Mouse (Mus musculus) erythroblast, adult 5-6 weeks (primary cell): ENCODE data around the gene Sh2b2. TPM values are rescaled to one million over a fixed set of nuclear protein-coding genes. Genes with fewer than 3 reads are reported as not detected.

Experiments used
- ATAC-seq: replicated peaks from 2 replicates; pipeline ENCODE4 v1.8.0; 2016; ENCODE audit warnings: moderate number of reproducible peaks, mild to moderate bottlenecking, moderate TSS enrichment, inconsistent platforms; ENCODE audit not compliant: poor library complexity, low FRiP score, severe bottlenecking
- total RNA-seq, 2 experiments: library from RNA; stranded (forward) in 1 of 2; stranded (reverse) in 1 of 2; fragments of 150-400 nt in 1 of 2; fragments of 200-764, 138-1000 nt in 1 of 2; gene quantifications; 2 replicates each; pipeline versions ENCODE4 v1.2.3 to v1.2.4; 2015 to 2017; ENCODE audit warnings: low replicate concordance in 2 of 2

Gene Sh2b2
- 1.5 and 3.8 TPM in 2 replicates for total RNA-seq (2015; ENCODE audit: low replicate concordance)
- total RNA-seq (2017; ENCODE audit: low replicate concordance): 1.8 and 5.0 TPM in 2 replicates

DNA sequence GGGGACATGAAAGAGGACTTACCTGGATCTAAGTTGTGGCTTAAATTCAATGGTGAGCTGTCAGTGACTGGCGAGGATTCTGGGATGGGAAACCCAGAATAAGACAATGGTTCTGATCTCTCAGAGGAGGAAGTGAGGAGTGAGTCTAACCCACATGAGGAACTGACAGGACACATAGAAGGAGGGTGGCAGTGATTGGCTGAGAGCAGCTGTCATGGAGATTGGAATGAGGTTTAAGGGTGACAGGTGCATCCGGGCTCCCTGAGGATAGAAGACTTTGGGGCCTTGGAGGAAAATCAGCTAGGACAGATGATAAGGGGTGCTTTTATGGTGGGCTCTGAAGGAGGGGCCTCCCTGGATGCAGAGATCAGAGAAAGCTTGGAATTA, at the start of gene Sh2b2:
Gene Sh2b2 (minus strand): TSS at position 105 of the 387 bp plus-strand sequence.
- no peak for ATAC-seq

DNA sequence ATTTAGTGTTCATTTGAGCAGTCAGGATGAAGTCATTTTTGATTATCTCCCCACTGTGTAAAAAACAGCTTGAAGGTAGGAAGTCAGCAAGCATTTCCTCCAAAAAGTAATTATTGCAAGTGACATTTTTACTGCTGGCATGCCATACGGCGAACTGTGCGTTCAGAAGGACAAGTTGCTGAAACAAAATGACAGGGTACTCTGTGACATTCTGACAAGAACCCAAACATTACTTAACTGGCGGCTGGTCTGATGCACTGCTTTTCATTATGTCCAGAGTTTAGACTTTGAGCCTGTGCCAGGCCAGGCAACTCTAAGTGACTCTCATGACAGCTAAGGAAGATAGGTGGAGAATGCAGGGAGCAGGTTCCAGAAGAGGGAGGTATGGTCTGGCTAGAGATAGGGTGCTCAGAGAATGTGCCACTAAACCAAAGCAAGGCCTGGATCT, 46.6 kb upstream of the Sh2b2 start:
- no peak for ATAC-seq

DNA sequence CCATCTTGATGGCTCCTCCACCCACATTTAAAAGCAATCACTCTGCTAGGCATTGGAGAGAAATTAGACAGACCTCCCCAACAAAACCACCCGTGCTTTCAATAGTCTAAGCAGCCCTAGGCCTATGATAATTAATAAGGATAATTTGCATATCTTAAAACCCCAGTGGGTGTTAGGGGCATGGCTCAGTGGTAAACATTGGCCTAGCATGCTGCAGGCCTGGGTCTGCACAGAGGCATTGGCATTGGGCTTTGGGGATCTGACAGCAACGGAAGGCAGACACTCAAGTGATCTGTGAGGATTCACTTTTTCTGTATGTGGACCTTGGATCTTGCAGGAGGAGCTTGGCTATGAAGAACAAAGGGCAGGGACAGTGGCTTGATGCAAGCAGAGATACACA, 46.0 kb upstream of the Sh2b2 start:
- ATAC-seq: no peak

DNA sequence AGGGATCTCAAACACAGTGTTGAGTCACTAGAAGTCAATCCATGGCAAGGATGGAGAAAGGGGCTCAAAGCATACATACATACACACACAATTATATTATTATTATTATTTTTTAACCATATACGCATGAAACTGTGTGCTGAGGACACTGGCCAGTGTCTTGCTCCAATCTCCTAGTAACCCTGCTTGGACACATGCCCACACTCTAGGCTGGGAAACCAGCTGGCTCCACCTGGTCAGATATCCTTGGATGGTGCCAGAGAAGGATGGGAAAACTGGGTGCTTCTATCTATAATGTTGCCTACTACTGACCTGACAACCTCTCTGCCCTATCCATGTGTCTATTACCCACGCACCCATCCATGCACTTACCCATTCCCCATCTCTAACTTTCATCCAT, 45.2 kb upstream of the Sh2b2 start:
- no peak for ATAC-seq

DNA sequence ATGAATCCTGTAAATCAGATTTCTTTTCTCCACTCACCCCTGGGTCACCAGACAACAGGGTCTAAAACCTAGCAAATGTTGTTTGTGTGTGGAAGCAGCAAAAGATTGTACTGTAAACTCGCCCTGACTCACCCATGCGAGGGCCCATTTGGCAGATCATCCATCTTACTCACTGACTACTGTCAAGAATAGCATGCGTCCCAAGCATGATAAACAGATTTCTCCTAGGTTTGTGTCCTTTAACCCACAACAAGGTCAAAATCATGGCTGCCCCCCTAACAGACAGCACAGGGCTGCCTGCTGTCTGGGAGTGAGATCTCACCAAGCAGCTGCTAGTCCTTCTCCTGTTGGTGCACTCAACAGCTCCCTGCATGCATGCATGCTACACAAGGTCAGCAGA, 43.4 kb upstream of the Sh2b2 start:
- no peak for ATAC-seq

DNA sequence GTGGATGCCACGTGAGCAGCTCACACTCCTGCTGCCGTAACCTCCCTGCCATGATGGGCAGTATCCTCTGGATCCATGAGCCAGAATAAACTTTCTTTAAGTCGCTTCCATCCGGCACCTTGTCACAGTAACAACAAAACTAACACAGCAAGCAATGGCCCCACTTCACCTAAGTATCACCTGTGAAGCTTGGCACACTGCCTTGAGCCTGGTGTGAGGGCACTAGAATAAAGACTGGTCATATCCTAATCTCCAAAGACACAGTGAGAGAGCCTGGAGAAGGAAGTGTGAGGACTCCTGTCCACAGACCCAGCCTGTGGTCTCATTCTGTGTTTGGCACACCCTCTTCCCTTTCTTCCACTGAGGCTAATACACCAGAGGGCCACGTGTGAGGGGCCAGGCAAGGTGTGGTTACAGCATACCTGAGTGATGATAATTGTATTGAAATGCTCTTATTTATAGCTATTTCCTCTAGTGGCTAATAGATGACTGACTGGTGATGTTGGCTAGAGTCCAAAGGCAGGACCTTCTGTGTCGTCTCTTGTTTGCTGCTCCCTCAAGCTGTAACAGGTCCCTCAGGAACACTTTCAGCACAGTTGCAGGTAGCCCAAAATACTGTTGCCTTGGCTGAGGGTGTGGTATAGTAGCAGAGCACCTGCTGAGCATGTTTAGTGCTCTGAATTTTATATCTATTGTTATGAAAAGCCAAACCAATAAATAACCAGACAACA, 42.2 kb upstream of the Sh2b2 start:
- ATAC-seq: no peak

DNA sequence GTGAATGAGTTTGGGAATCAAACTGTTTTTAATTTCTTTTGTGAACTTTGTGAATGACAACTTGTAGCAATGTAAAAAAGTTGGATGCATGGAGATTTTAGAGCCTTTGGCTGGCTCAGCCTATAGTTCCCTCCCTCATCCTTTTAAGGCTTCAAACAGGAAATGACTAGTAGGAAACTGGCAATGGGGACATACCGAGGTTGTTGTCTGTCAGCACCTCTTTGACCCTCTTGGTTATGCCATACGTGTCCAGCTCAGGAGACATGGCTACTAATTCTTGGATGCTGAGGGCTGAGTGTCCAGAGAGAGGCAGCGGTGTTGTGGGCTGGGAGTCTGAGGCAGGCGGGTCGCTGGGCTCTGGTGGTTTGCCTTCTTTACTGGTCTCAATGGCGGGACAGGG, 40.2 kb upstream of the Sh2b2 start:
- ATAC-seq: no peak

DNA sequence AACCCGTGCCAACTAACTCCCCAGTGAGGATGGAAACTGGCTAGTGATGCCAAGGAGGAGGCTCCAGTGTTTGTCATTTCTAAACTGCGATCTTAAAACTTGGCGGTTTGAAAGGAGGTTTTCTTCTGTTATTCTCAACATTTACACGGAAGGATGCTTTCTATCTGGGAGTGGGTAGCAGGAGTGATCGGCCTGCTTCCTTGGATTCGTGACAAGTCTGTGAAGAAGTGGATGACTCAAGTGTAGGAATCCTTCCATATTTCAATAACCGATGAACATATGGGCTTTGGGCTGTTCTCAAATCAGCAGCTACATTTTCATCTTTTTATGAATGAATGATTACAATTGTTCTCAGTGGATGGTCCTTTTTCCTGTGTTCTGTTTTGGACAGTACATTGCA, 38.8 kb upstream of the Sh2b2 start:
- ATAC-seq: no peak

DNA sequence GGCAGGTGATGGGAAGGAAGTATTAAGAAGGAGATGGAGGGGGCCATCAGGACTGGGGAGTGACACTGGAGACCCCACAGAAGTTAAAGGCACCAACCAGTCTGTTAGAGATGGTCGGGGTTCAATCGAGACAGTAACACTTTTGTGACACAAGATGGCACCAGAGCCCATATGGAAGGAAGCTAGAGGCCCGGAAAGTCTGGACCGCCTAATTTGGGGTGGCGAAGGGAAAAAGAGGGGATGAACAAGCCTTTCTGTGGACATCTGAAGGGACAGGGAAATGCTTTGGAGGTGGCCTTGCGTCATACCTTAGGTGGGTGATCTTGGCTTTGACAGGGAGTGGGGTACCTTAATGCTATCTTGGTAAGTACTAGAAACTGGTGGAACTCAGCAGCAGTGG, 35.0 kb upstream of the Sh2b2 start:
- ATAC-seq: no peak

DNA sequence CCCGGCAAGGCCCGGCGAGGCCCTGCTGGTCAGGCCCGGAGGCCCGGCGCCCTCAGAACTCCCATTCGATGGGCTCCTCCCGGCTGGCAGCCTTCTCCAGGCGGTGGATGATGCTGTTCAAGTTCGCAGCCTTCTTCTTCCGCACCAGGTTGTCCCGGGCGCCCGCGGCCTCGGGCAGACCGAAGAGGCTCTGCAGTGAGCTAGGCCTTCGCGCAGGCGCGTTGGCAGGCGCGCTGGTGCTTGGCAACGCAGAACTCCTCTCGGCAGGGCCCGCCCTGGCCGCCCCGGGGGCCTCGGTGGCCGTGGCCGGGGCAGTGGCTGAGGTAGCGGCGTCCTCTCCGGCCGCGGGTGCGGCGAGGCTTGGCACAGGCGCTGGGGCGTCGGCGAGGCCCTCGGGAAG, 28.4 kb upstream of the Sh2b2 start:
- ATAC-seq: no peak

DNA sequence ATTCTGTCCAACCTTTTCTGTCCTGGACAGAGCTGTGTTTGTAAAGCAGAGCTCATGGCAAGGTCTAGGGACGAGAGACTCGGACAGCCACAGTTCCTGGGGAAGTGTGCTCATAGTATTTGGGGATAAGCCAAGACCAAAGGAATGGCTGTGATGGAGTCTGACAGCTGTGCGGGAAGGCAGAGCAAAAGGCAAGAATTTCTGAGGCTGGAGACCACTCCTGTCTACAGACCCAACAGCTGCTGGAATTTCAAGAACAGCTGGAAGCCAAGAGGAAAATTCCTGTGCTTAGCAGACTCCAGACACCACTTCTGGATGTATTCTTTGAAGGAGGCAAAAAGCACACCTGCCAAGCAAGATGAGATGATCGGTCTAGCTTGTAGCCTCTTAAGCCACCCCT, 23.6 kb upstream of the Sh2b2 start:
- no peak for ATAC-seq

DNA sequence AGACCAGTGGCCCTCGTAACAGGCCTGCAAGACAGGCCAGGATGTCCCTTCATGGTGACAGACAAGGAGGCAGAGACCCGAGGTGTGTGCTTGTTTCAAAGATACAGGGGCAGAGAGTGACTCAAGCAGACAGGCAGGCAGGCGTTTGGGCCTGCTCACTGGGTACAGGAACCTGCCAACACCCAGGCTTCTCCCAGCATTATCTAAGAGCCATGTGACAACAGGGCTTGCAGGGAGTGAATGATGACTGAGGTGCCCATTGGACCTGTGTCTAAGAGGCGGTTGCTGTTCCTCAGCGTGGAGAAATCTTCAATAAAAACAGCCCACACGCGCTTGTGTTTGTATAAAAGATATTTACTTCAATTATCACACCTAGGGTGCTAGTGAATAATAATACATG, 19.7 kb upstream of the Sh2b2 start:
- no peak for ATAC-seq

DNA sequence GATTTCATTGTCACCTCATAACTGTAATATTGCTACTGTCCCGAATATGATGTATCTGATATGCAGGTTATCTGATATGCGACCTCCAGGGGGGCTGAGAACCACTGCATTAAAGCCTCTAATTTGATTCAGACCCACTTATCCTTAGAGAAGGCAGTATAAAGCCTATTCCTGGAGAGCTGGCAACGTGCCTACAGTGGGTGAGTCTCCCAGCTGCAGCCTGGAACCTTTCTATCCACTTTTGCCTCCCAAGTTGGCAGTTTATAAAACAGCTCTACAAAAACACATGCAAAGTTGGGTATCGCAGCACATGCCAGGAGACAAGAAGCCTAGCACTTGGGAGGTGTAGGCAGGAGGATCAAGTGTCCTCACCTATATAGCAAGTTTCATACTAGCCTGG, 17.0 kb upstream of the Sh2b2 start:
- ATAC-seq: no peak

DNA sequence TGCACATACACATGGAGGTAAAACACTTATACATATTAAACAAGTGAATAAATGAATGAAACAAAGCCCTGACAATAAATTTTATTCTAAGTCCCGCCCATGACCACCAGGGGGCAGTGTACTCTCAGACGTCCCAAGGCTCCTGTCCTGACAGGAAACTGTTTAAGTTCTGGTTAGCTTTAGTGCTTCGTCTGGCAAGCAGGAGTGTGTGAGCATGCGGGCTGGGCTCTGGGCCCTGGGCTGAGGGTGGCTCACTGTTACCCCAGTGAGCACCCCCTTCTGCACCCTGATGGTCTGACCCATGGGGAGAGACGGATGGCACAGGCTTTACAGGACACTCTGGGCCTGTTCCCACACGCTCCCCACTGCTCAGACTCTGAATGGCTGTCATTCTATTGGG, 12.6 kb upstream of the Sh2b2 start:
- peak; percentile 65 for ATAC-seq

DNA sequence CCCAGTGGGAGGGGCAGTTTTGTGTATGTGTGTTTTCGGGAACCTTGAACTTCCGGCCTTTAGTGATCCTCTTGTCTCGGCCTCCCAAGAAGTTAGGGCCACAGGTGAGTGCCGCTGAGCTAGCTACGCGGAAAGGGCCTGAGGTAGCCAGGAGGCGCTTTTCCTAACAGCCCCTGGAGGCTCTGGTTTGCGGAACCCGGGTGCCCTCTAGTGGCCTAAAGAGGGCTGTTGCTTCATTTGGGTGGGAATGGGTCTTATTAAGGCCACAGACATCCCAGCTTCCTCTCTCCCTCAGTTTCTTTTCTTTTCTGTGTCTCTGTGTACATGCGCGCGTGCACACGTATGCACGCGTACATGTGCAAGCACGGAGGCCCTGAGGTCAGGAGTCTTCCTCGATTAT, 6.5 kb upstream of the Sh2b2 start:
- peak; percentile 64 for ATAC-seq

DNA sequence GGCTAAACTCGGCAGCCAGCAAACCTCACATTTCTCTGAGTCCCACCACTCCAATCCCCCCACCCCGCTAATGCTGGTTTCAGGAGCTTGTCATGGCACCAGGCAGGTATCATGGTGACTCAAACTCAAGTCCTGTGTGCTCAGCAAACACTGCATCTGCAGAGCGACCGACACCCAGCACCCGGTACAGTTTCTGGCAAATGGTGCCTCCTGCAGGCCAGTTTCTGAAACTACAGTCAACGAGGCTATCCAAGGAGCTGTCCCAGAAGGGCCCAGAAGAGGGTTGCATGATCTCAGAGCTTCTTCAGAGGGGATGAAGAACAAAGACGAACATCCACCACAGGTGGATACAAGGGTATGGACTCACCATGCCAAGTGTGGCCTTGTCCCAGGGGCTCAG, 4.6 kb upstream of the Sh2b2 start:
- ATAC-seq: no peak

DNA sequence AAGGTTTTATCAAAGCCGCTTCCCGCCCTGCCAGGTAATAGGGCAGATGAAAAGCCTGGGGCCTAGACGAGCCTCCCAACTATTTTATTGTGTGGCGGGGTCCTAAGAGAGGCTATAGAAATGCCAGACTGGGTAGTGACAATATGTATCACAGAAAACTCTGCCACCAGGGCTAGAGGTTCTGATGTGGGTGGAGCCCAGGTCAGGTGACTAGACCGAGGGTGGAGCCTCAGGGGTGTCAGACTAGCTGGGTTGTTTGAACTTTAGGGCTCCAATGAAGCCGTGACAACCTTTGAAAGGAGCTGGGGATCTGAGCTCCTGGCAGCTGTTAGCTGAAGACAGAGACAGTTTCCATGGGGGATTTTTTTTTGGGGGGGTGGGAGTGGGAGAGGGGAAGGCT, 2.1 kb upstream of the Sh2b2 start:
- ATAC-seq: no peak

DNA sequence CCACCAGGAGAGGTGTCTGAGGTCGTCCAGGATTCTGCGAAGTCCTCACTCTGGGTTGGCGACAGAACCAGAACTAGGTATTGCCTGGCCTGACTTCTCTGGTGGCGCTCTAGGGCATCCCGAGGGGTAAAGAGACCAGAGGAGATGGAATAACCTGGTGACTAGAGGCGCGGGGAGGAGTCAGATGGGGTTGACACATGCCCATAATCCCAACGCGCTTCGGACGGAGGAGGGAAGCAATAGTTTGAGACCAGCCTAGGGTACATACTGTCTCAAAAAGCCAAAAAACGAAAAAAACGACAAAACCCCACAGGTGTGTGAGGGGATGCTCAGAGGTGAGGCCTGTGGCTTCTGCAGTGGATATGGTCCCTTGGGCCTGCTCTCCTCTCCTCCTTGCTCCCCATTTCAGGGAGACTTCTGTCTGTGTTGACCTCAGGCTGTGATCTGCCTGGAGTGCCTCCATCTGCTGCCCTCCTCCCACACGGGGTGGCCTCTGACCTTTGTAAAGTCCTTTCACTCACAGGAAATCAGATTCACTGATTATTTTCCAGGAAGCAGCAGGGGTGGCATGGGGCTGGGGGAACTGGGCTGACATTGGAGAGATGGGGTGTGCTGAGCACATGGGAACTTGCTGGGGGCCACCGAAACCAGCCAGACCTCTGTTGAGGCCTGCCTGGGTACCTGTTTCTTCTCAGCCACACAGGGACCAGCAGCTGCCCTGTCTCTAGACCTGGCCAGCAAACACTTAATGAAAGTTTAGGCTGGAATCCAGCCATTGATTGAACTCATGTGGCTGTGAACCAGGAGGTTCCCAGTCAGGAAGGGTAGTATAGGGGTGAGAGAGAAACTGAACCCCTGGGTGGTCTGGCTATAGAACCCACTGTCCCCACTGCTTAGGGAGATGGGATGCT, 560 bp downstream of the Sh2b2 start:
- no peak for ATAC-seq

DNA sequence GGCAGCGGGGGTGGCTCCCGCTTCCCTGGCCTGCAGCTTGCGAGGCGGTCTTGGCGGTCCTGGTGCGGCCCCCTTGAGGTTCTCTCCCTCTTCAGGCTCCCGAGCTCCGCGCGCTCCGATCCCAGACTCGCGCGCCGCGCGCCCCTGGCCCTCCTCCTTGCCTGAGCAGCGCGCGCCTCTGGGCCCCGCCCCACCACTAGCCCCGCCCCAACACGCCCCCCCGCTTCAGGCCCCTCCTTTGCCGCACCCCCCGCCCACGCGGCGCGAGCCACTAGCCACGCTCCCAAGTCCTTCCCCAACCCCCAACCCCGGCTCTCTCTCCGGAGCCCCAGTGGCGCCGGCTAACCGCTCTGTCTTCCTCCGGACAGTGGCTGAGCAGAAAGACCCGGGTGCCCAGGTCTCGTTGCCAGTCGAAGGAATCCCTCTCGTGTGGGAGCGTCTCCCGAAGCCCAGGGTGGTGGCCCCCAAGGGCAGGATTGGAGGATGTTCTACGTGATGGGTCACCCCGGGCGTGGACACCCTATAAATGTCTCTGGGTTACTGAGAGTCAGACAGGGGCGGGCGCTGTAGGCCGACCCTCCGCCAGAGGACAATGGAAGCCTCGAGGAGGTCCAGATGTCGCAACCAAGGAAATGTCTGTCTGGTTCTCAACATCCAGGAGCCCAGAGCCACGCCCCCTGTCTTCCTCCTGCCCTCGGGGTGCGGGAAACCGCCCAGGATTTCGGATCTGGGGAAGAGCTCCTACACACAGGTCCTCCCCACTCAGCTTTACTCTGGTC, 1.4 kb downstream of the Sh2b2 start:
- ATAC-seq: no peak
